Mouse (Mus musculus) adrenal gland, adult 8-10 months (tissue): ENCODE measurements around the gene 1700022I11Rik. TPM values are rescaled to one million over a fixed set of nuclear protein-coding genes. Genes with fewer than 3 reads are reported as not detected.
"Not testable (repeated sequence)": the region's sequence is repeated elsewhere in the genome, so short reads cannot be mapped to it uniquely, and the experiment has no call there.

Experiments used
- DNase-seq: peaks from one replicate; pipeline ENCODE4 v3.0.0; 2022
- total RNA-seq, 4 experiments: library from RNA; stranded (reverse); gene quantifications; 2 replicates each; pipeline ENCODE4 v1.2.4; 2022

1700022I11Rik gene
- total RNA-seq, 4 experiments from 2014 or later = not detected

DNA sequence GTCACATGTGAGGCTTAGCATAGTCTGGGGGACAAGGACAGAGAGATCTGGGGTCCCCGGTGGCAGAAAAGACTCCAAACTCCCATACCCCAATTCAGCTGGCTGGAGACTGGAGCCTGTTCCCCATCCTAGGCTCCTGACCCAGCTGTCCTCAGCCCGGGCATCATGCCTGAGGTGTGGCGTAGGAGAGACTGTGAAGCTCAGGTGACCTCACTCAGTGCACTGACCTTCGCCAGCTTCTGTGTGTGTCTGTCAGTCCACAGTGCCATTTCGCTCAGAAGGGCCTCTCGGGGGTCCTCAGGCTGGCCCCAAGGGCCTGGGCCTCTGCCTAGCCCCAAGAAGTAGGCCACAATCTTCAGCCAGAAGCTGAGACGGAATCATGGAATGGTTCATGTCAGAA is 16.8 kb upstream of the 1700022I11Rik start:
- DNase-seq = no peak

DNA sequence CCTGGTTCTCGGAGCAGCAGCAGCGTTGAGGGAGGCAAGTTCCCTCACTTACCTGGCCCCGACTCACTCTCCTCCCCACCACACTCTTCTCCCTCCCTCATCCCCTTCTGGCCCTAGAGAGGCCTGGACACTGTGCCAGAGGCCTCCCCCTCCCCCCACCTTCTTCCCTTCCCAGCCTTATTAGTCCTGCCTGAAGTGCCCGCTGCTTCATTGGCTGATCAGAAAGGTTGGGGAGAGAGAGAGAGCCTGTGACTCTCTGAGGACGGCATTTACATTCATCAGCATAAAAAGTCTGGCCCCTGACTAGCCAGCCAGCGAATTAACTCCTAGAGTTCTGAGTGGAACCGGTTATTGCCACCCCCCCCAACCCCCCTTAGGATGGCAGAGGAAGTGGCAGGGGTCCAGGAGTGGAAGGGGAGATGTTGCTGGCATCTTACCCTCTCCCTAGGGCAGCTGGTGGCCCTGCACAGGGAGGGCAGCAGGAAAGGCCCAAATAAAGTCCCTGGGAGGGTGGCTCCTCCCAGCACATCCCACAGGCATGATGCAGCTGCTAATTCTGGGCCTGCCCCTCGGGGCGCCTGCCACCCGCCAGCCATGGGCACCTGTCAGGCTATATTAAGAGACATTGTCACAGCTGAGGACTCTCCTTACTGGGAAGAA is 15.8 kb upstream of the 1700022I11Rik start:
- DNase-seq = no peak

DNA sequence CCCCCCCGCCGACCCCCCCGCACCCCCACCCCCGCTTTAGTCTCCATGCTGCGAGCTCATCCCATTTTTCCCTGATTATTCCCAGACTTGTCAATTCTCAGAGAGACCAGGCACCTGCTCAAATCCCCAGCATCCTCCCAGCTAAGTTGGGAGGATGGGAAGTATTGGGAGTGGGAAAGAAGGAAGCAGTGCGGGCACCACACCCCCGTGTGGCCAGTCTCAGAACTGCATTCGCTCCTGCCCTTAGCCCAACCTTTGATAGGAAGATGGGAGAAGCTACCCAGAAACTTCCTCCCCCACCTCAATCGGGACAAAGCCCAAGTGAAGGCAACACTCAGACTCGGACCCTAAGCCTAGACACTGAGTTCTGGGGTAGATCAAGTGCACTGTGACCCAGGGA is 15.1 kb upstream of the 1700022I11Rik start:
- no peak for DNase-seq

DNA sequence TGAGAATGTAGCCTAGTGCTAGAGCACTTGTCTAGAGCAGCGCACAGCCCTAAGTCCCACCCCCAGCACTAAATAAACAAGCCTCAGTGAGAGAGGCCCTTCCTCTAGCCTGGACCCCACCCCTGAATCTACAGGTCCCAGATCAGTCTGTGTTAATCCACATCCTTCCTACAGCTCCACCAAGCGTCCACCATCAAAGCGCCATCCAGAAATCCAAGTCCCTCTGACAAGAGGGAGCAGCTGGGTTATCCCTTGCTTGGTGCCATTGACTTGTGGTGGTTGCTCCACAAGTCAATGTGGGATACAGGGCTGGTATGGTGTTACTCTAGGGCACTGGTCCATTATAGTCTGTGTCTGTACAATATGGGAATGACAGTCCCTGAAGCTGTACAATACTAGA is 14.2 kb upstream of the 1700022I11Rik start:
- no peak for DNase-seq

DNA sequence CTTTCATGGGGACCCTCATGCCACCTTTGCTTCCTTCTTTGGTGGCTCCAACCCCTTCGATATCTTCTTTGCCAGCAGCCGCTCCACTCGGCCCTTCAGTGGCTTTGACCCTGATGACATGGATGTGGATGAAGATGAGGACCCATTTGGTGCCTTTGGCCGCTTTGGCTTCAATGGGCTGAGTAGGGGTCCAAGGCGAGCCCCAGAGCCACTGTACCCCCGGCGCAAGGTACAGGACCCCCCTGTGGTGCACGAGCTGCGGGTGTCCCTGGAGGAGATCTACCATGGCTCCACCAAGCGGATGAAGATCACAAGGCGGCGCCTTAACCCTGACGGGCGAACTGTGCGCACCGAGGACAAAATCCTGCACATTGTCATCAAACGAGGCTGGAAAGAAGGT is 12.8 kb upstream of the 1700022I11Rik start:
- no peak for DNase-seq

DNA sequence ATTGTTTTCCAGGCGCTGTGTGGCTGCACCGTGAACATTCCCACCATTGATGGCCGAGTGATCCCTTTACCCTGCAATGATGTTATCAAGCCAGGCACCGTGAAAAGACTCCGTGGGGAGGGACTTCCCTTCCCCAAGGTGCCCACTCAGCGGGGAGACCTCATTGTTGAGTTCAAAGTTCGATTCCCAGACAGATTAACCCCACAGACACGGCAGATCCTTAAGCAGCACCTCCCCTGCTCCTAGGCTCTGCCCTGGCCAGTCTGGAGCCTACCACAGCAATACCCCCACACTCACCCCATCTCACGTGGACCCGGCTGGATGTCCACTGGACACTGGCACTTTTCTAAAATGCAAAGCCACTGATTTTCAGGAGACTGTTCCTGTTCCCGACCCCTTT is 12.1 kb upstream of the 1700022I11Rik start:
- DNase-seq = no peak

DNA sequence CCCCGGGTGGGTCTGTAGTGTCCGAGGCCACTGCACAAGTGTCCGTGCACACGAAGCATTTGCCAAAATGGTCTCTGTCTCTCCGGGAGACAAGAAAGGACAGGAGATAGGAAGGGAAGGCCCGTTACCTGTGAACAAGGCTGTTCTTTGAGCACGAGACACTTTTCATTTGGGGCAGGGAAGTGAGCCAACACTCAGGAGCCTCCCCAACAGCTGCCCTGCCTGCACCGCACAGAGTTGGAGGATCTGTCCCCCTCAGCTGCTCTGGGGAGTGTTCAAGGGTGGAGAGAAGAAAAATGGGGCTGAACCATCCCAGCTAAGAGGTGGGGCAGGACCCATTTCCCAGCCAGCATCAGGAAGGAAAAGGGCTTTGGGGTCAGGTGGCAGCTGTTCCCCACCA is 11.4 kb upstream of the 1700022I11Rik start:
- no peak for DNase-seq

DNA sequence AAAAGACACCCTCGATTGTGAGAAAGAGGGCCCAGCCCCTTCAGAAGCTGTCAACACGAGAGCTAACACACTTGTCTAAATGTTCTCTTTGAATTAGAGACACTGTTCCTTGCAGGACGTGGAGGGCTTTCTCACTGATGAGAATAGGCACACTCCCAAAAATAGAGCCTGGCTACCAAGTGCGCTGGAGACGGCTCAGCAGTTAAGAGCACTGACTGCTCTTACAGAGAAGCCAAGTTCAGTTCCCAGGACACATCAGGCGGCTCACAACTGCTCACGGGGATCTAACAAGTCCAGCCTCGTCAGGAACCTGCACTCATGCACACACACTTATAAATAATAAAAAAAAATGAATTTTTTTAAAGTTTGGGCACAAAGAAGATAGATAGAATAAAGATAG is 10.5 kb upstream of the 1700022I11Rik start:
- no peak for DNase-seq

DNA sequence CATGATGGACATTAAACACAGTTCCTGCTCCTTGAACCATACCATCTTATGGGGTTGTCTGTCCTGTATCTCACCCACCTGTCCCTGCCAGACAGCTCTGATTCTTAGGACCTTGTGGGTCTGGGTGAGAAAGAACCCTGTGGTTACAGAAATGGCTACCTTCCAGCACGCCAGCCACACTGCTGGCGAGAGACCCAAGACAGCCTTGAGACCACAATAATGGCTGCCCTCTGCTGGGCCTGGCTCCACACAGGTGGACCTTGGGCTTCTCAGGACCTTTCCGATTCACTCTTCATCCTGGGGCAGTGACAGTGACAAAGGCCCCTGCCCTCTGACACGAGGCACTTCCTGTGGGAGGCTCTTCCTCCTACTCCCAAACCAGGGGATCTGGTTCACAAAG is 10.0 kb upstream of the 1700022I11Rik start:
- DNase-seq = no peak

DNA sequence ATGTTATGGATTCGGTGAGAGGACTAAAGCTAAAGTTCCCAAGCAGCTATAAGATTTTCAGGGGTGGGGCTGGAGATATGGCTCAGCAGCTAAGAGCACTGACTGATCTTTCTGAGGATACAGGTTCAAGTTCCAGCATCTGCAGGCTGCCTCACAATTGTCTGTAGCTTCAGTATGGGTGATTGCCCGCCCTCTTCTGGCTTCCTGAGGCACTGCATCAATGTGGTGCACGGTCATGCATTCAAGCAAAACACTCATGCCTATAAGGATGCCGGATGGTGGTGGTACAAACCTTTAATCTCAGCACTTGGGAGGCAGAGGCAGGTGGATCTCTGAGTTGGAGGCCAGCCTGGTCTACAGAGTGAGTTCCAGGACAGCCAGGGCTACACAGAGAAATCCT is 7.8 kb upstream of the 1700022I11Rik start:
- no peak for DNase-seq

DNA sequence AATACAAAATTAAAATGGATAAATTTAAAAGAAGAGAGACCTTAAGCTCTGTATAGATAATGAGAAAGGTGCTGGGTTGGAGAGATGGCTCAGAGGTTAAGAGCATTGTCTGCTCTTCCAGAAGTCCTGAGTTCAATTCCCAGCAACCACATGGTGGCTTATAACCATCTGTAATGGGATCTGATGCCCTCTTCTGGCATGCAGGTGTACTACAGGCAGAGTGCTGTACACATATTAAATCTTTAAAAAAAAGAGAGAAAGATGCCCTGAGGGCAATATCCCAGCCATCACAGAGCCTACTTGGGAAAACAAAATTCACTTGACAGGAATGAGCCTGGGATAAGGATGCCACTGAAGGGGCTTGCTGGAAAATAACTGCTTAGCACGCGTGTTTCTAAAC is 5.9 kb upstream of the 1700022I11Rik start:
- DNase-seq = no peak

DNA sequence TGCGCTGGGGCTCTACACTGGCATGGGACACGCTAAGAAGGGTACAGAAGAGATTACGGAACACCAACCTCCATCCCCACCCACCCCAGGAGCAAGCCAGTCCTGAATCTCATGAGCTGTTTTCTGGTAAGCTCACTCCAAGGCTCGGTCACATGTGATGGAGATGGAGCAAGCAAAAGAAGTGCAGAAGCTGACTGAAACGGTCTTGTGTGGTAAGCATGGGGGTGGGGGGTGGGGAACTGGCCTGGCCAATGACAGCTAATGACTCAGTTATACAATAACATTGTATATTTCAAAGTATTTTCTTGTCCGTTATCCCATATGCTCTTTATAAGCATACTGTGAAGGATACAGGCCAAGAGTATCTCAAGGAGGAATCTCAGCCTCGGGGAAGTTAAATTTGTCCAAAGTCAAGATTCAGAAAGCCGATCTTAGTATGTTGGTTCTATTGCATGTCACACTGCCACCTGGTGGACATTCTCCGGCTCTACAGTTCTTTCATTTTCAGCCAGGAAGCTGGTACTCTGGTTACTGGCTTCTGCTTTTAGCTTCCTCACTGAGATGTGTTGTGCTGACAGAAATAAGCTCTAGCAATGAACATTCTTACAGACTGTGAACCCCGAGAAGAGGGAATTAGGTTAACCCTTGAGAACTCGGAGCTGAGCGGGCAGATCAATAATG is 4.2 kb upstream of the 1700022I11Rik start:
- no peak for DNase-seq

DNA sequence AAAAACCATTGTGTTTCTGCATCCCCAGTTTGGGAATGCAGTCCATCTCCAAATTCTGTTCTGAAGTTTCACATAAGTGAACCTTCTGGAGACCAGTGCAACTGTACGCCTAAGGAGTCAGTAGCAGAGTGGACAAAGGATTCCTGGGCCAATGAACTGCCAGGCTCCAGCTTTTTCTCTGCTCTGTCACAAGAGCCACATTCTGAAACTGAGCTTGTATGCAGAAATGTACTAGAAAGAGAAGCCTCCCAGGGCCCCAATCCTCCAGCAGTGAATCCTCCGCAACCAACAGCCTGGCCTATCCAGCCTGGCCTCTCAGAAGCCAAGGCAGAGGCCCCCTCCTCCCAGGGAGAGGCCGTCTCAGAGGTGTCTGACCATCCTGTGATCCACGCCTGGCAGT is 3.5 kb downstream of the 1700022I11Rik start:
- DNase-seq = no peak

DNA sequence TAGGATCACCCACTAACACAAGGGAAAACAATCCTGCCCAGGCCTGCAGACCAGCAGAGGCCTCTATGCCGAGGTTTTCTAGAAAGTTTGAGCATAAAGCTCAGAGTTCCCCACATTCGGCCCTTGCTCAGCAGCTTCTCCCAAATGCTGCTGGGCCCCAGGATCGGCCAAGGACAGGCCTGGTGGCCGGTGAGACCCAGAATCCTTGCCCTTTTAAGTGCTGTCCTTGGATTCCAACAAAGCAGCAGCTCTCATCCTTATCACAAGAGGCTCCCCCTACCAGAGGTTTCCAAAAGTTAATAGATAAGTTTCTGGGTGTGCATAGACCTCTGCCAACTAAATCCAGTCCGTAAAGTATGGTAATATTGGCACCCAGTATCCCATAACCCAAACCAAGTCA is 4.5 kb downstream of the 1700022I11Rik start:
- no peak for DNase-seq

DNA sequence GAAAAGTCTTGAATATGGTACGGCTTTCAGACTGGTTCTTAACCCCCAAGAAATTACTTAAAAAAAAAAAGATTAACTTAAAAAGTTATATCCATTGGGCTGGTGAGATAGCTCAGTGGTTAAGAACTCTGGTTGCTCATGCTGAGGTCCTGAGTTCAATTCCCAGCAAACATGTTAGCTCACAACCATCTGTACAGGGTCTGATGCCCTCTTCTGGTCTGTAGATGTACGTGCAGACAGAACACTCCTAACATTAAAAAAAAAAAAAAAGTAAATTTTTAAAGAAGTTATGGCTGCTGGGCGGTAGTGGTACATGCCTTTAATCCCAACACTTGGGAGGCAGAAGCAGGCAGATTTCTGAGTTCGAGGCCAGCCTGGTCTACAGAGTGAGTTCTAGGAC is 8.7 kb downstream of the 1700022I11Rik start:
- no peak for DNase-seq

DNA sequence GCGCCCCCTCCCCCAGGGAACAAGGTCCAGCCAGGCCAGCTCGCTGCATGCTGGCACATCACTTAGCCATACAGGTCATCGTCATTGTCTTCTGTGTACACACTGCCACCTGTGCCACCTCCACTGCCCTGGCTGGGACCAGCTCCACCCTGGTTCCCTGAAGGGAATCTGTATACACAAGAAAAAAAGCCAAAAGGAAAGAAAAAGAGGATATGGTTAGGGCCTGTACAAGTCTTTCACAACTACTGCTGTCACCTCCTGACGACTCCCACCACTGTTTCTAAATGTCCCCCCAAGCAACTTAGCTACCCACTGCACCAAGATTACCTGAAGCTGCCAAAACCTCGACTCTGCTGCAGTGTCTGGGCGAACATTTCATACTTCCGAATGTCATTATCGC is 11.1 kb downstream of the 1700022I11Rik start:
- DNase-seq = not testable (repeated sequence)

DNA sequence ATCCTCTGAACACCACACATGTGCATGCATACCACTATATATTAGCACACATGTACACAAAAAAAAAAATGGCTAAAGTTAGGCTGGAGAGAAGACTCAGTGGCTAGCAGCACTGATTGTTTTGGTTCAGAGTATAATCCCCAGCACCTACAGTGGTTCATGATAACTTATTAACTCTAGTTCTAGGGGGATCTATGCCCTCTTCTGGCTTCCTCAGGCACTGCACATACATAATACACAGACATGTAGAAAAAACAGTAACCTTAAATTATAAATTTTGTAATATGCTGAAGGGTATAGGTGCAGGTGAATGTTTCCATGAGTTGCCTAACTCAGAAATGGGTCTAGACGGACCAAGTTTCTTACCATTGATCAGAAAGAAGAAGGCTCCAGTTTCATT is 18.9 kb downstream of the 1700022I11Rik start:
- DNase-seq = no peak

DNA sequence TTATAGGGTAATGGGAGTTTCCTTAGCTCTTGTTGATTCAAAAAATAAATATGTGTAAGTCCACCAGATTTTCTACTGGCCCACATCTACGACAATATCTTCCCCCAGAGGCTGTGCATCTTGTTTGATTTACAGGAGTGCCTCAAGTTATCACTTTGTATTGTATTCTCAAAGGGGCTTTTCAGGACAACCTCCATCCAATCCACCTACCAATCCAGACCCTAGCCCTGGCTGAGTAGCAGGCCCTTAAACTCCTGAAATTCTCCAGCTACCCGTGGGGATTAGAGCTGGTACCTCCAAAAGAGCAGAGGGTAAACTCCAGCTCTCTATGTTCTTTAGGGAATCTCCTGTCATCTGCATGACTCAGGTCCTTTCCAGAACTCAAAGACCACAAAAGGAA is 28.6 kb downstream of the 1700022I11Rik start:
- no peak for DNase-seq

DNA sequence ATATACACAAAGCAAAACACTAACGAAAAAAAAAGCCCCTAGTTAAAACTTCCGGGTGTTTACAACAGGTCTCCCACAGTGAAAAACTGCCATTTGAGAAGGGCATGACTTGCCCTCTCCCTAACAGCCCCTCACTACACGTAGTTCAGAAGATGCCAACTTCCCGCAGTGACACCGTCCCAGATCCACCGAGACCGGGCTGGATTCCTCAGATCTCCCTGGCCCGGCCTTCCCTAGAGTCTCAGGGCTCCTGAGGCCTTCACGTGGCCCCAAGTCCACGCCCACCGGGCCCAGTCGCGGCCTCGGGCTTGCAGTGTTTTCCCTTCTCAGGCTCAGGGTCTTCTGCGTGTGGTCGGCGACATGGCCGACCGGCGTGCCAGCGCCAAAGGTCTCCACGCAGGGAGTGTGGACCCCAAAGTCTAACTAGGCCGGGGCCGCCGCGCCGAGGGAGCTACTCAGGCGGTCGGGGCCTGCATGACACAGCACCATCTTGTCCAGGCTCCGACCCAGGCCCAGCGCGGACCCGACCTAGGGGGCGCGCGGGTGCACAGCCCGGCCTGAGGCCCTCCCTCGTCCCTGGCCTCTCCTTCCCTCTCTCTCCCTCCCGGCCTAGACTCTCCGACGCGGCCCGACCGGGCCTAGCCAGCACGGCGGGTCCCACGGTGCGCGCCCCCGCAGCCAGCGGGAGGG is 30.2 kb downstream of the 1700022I11Rik start:
- DNase-seq = peak; percentile 80

DNA sequence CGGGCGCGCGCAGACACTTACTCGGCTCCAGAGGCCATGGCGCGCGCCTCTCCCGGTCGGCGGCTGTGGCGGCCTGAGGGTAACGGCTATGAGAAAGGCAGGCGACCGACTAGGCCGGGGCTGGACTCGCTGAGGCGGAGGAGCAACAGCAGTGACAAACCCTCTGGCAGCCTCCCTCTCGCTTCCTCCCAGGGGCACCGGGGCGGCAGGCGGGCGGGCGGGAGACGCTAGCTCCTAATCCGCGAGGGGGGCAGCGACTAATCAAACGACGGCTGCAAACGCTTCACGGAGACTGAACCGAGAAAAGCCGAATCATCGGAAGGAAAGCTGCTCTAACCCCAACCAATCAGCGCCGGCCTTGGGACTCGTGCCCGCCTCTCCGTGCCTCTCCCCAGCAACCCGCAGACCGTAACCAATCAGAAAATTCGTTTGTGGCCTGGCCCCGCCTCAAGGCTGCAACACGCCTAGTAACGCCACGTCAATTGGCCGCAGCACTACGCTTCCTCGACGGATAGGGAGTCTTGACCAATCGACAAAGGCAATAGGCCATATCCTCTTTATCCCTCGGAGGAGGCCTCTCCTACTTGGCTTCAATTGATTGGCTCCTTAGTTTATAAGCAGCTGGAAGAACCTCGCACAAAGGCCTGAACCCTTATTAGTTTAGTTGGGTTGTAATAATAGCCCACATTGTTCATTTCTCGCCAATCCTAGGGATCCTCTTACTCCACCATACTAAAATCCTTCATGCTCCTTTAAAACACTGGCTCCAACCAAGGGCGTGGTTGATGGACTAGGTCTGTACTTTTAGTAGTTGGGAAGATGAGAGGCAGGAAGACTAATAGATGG is 31.0 kb downstream of the 1700022I11Rik start, which contains the start of gene Vcp:
TSS of gene Vcp (minus strand) at position 367 of the 846 bp plus-strand sequence.
- DNase-seq = peak; percentile 99

DNA sequence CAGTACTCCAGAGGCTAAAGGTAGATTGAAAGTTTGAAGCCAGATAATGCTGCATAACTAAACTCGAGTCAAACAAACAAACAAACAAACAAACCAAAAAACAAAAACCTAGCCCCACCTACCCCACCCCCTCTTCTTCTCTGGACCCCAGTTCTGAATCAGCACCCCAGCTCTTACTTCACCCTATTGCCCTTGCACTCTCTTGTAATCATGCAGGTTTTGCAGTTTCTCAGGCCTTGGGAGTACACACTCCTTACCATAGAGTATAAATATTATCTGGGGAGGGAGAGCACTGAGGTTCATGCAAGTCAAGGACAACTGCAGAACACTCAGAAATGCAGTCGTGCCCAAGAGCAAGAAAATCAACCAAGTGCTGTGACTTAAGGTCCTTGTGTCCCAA is 31.9 kb downstream of the 1700022I11Rik start:
- DNase-seq = no peak

DNA sequence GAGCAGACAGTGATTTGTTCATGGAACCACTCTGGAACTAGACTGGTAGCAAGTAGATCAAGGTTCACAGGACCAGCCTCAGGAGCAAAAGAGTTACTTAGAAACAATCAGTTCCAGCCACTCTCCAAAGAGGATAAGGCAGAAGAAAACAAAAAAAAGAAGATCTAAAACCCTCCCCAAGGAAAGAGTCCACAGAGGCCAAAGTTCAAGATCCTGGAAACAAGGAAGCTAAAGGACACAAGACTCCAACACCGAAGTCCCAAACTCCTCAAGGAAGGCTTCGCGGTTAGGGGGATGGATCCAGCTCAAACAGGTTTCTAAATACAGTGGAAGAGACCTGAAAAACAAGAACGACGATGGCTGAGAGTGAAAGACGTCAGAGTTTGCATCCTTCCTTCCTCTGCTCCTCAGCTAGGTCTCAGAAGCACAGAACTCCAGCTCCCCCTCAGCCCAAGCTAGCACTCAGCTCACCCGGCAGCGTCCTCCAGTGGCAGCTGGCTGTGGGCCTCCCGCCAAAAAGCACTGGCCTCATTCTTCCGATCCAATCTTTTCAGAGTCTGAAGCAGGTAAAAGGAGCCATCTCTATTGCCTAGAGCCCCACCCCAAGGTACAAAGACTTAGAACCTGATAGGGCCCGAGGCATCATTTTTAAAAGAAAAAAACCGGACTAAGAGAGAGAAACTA is 33.5 kb downstream of the 1700022I11Rik start:
- DNase-seq = no peak
